Mouse (Mus musculus): Measurements from ENCODE around the gene Taf7l. TPM values are rescaled to one million over a fixed set of nuclear protein-coding genes. Genes with fewer than 3 reads are reported as not detected.

Taf7l gene
- polyA plus RNA-seq (2012; rRNA removed) = not detected in 2 replicates

- DNase-seq (ENCODE audit: low read depth) = no peak
These were observed at the start of gene Taf7l for GRCm38 (mm10) chrX:134476290-134476689. TSS of gene Taf7l (minus strand) at chrX:134476490.

GRCm38 (mm10) chrX:134525260-134525659 is 49.0 kb upstream of the Taf7l start:
- no peak for DNase-seq (ENCODE audit: low read depth)

- DNase-seq (ENCODE audit: low read depth) = no peak
These were observed 47.5 kb upstream of the Taf7l start for GRCm38 (mm10) chrX:134523772-134524171.

GRCm38 (mm10) chrX:134509473-134509872 is 33.2 kb upstream of the Taf7l start:
- no peak for DNase-seq (ENCODE audit: low read depth)

GRCm38 (mm10) chrX:134507977-134508376 is 31.7 kb upstream of the Taf7l start:
- no peak for DNase-seq (ENCODE audit: low read depth)

GRCm38 (mm10) chrX:134500651-134501050 is 24.4 kb upstream of the Taf7l start:
- DNase-seq (ENCODE audit: low read depth) = no peak

- no peak for DNase-seq (ENCODE audit: low read depth)
These were observed 5.4 kb upstream of the Taf7l start for GRCm38 (mm10) chrX:134481720-134482119.

- DNase-seq (ENCODE audit: low read depth) = no peak
These were observed 1.1 kb downstream of the Taf7l start for GRCm38 (mm10) chrX:134474988-134475710.

- no peak for DNase-seq (ENCODE audit: low read depth)
These were observed 49.0 kb downstream of the Taf7l start for GRCm38 (mm10) chrX:134427307-134427706.

- DNase-seq (ENCODE audit: low read depth) = no peak
These were observed 49.5 kb downstream of the Taf7l start for GRCm38 (mm10) chrX:134426819-134427218.

- DNase-seq (ENCODE audit: low read depth) = no peak
These were observed 50.5 kb downstream of the Taf7l start for GRCm38 (mm10) chrX:134425798-134426197.

- DNase-seq (ENCODE audit: low read depth) = no peak
These were observed 52.0 kb downstream of the Taf7l start for GRCm38 (mm10) chrX:134424263-134424662.

GRCm38 (mm10) chrX:134420097-134420496 is 56.2 kb downstream of the Taf7l start:
- DNase-seq (ENCODE audit: low read depth) = no peak

- DNase-seq (ENCODE audit: low read depth) = no peak
These were observed 64.2 kb downstream of the Taf7l start for GRCm38 (mm10) chrX:134412096-134412495.

Other genes starting within 250 kb of the Taf7l start
- 9.3 and 11.5 TPM in 2 replicates for gene Trmt2b, start 199.5 kb downstream of the Taf7l start, polyA plus RNA-seq (2012; rRNA removed)
- gene Tmem35a, start 181.3 kb downstream of the Taf7l start, polyA plus RNA-seq (2012; rRNA removed) = 0.63 and 1.0 TPM in 2 replicates
- 0.27 and 0.43 TPM in 2 replicates for gene Cenpi, start 168.4 kb downstream of the Taf7l start, polyA plus RNA-seq (2012; rRNA removed)
- gene Drp2, start 71.9 kb downstream of the Taf7l start, polyA plus RNA-seq (2012; rRNA removed) = 0.81 and 1.3 TPM in 2 replicates
- 1.8 and 2.4 TPM in 2 replicates for gene Timm8a1, start 65.4 kb upstream of the Taf7l start, polyA plus RNA-seq (2012; rRNA removed)
- gene Btk, start 107.1 kb upstream of the Taf7l start, polyA plus RNA-seq (2012; rRNA removed) = 0.94 and 1.0 TPM in 2 replicates
- gene Rpl36a, start 109.2 kb upstream of the Taf7l start, polyA plus RNA-seq (2012; rRNA removed) = 151 and 203 TPM in 2 replicates
- 3.8 and 4.8 TPM in 2 replicates for gene Gla, start 124.6 kb upstream of the Taf7l start, polyA plus RNA-seq (2012; rRNA removed)
- 15.6 and 25.7 TPM in 2 replicates for gene Hnrnph2, start 124.7 kb upstream of the Taf7l start, polyA plus RNA-seq (2012; rRNA removed)
- 2.0 and 3.2 TPM in 2 replicates for gene Armcx4, start 210.0 kb upstream of the Taf7l start, polyA plus RNA-seq (2012; rRNA removed)
- gene Armcx1, start 241.5 kb upstream of the Taf7l start, polyA plus RNA-seq (2012; rRNA removed) = 11.9 and 17.5 TPM in 2 replicates

Measured in gonadal fat pad, adult 2 months (tissue).